Mouse (Mus musculus) heart, adult 2 months (tissue): Measurements from ENCODE around the gene Actl6b.

ENCODE experiments used
- CTCF ChIP-seq: fragments of 200-600 bp; IDR thresholded peaks from 2 replicates; pipeline ENCODE4 v1.8.1; 2022; ENCODE audit warnings: antibody characterized with exemption, mild to moderate bottlenecking, moderate library complexity
- EP300 ChIP-seq: fragments of 200-500 bp; IDR thresholded peaks from 2 replicates; pipeline ENCODE4 v1.6.1; 2011; ENCODE audit warnings: low read depth, low read length, control low read depth; ENCODE audit not compliant: insufficient read depth
- POLR2A ChIP-seq: fragments of 200-500 bp; IDR thresholded peaks from 2 replicates; pipeline ENCODE4 v1.6.1; 2011; ENCODE audit warnings: mild to moderate bottlenecking, low read depth, low read length, control low read depth; ENCODE audit not compliant: insufficient read depth

DNA sequence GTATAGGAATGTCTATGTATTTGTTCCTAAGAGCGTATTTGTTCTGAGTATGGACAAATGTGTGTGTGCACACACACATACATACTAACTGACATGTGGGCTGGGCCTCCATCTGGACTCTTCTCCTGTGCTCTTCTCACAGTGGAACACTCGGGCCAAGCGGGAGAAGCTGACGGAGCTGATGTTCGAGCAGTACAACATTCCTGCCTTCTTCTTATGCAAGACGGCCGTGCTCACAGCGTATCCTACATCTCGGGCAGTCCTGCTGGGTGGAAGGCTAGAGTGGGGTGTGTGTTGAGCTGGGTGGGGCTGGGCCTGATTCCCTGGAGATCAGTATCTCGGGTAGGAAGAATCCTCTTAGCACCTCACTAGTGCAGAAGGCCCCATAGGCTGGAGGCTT, 9.6 kb downstream of the Actl6b start:
- TF ChIP-seq EP300 (no peak), POLR2A (no peak), CTCF (no peak)
